Mouse (Mus musculus) splenic B cell, adult 2 months (primary cell): Measurements from ENCODE around the gene Slc26a8.

Experiments used
- DNase-seq: peaks from one replicate; pipeline ENCODE4 v3.0.0-alpha.2; 2011; ENCODE audit warnings: low read depth, low spot score
- H3K27me3 ChIP-seq: 2 replicates; pipeline ENCODE4 v1.6.1; 2012; ENCODE audit warnings: mild to moderate bottlenecking, low read length, moderate library complexity, mixed read lengths; ENCODE audit not compliant: control insufficient read depth, poor library complexity, insufficient read depth, severe bottlenecking
- H3K36me3 ChIP-seq: 2 replicates; pipeline ENCODE4 v1.6.1; 2012; ENCODE audit warnings: mild to moderate bottlenecking, low read length, moderate library complexity, mixed read lengths; ENCODE audit not compliant: control insufficient read depth, poor library complexity, insufficient read depth, severe bottlenecking

Gene Slc26a8

DNA sequence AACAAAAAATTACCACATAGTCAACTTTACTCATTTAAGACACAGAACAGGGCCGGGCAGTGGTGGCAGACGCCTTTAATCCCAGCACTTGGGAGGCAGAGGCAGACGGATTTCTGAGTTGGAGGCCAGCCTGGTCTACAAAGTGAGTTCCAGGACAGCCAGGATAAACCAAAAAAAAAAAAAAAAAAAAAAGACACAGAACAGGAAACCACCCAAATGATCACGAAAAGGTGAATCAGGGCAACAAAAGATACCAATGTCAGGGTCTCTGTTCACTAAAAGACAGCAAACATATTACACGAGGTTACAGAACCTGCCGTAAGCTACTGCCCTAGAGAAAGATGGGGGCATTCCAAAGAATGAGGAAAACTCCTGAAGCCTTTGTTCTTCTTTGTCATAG is 76.9 kb downstream of the Slc26a8 start:
- no peak for DNase-seq
- 0 out of 2 replicates have a peak, but pooled peaks cover 3% of the 10 kb centered on the region for H3K36me3 ChIP-seq
- no peaks in the 10 kb centered on the region for H3K27me3 ChIP-seq

DNA sequence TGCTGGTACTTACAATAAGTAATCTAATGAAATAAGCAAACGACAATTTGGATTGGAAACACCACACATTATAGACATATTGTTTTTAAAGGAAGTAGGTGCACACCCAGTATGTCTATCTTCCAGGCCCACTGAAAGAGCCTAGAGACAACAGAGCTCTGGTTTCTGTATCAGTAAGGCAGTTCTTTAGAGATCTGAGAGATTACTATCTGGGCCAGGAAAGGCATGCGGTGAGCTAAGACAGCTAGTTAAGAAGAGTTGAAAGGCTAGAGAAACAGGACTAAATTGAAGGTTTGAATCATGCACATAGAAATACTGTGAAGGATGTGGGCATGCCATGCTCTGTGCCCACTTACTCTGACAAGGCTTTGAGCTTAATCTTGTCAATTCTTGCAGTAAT is 77.4 kb downstream of the Slc26a8 start:
- DNase-seq: no peak
- H3K27me3 ChIP-seq: no peaks in the 10 kb centered on the region
- 0 out of 2 replicates have a peak, but pooled peaks cover 3% of the 10 kb centered on the region for H3K36me3 ChIP-seq

DNA sequence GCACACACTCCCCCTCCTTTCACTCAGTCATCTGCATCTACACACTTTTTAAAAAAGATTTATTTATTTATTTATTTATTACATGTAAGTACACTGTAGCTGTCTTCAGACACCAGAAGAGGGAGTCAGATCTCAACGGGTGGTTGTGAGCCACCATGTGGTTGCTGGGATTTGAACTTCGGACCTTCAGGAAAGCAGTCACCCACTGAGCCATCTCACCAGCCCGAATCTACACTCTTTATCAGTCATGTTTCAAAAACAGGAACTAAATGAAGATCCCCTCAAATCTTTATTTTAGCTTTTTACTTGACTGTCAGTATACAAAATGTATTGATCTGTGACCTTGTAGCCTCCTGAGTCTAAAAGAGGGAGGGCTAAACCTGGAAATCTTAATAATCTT is 80.5 kb downstream of the Slc26a8 start:
- DNase-seq: no peak
- no peaks in the 10 kb centered on the region for H3K27me3 ChIP-seq
- peaks cover 3% of the 10 kb centered on the region; the same call in 1 of the 2 replicates for H3K36me3 ChIP-seq

DNA sequence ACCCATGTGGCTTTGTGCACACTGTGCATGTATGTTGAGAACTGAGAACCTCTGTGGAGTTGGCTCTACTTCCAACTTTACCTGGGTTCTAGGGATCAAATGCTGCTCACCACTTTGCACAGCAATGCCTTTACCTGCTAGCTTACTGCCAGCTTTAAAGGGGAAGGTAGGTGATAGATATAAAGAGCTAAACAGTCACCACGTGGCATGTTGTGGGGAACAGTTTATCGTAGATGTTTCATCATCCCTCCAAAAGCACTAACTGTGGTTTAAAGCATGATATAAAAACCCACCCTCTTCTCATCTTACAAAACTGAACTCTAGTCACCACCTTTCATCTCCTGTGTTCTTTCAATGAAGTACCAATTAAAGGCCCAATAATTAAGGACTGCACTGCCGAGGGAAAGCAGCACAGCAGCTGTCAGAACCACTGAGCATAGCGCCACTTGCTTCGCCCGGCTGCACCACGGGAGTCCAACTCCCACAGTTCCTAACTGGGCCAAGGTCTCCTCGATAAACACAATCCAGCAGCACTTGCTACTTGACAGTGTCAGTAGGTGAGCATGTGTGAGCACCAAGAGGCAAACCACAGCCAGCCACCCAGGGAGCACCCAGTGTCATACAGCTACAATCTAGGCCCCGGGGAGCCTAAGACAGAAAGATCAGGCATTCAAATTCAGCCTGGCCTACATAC is 88.3 kb downstream of the Slc26a8 start:
- no peaks in the 10 kb centered on the region for H3K27me3 ChIP-seq
- H3K36me3 ChIP-seq: peaks cover 12% of the 10 kb centered on the region
- no peak for DNase-seq

DNA sequence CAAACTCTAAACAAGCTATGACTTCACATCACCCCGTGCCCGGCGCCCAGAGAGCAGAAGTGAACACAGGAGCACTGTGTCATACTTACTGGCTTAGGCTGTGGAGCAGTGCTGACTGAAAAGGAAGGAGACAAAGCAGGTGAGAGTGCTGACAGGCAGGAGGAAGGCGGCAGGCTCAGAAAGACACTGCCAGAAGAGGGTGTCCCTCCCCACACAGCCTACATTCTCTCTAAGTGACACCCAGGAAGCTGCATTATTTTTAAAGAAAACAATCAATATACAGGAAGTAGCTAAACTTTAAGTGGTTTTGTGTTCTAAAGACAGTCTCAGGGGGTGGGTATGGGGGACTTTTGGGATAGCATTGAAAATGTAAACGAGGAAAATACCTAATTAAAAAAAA is 89.3 kb downstream of the Slc26a8 start:
- H3K36me3 ChIP-seq: peaks cover 12% of the 10 kb centered on the region
- H3K27me3 ChIP-seq: no peaks in the 10 kb centered on the region
- no peak for DNase-seq

DNA sequence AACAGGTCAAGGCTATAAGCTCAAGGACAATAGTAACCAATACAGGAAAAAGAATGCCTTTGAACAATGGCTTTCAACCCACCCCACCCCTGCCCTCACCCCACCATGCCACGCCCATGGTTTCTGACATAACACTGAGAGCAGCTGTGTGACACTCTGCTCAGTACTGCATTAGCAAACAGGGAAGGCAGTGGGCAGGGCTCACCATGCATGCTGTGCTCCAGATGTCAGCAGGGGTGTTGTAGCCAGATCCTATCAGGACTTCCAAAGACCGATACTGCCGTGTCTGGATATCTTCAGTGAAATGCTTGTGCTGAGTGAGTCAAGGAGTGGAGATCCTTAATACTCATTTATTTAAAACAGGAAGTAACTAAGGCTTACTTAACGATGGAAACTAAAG is 96.1 kb downstream of the Slc26a8 start:
- Histone ChIP-seq H3K36me3 (peaks cover 2% of the 10 kb centered on the region), H3K27me3 (no peaks in the 10 kb centered on the region)
- DNase-seq: no peak

DNA sequence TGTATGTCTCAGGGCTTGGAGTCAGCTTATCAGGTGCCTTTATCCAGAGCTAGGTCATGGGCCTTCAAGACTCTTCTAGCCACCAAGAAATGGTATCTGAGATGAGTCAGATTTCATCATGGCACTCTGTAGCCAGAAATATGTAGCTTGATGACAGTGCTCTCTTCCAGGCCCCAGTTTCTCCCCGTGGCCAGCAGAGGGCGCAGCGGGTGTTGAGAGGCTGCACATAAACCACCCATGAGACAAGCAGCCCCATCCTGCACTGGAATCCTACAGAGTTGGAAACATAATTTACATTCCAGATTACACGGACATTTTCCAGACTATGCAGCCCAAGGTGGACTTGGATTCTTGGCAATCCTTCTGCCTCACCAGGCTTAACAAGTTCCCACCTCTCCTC is 97.0 kb downstream of the Slc26a8 start:
- peaks cover 2% of the 10 kb centered on the region for H3K36me3 ChIP-seq
- peak; percentile 76 for DNase-seq
- H3K27me3 ChIP-seq: no peaks in the 10 kb centered on the region

DNA sequence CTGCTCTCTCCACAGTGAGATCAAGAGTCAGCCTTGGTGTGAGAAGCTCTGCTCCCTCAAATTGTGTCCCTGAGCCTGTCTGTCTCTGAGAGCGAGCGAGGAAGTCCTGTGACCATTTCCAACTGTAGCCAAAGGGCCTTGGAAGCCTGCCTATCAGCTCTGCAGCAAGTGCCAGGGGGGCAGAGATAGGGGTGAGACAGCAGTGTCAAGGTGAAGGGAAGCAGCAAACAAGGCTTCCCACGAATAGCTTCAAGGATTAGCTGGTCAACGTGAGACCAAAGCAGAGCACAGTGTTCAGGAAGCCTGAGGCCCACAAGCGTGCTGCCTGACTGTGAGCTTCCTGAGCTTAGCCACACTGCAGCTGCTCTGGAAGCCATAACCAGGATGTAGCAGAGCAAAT is 98.6 kb downstream of the Slc26a8 start:
- Histone ChIP-seq H3K27me3 (no peaks in the 10 kb centered on the region), H3K36me3 (peaks cover 2% of the 10 kb centered on the region)
- no peak for DNase-seq

DNA sequence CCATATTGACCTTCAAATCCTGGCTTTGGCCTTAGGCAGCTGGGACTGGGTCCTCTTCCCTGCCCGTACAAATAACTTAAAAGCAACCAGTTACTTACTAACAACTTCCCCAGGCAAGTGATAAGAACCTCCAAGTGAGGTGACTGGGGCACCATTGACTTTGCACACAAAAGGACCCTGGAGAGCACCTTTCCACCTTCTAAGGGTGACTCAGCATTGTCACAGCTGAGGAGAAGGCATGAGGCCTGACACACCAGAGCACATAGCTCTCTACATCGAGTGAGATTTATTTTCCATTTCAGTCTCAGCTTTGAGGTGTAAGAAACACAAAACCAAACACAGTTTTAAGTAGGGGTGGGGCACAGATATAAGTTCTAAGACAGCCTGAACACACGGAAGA is 99.4 kb downstream of the Slc26a8 start:
- no peak for DNase-seq
- H3K27me3 ChIP-seq: no peaks in the 10 kb centered on the region

DNA sequence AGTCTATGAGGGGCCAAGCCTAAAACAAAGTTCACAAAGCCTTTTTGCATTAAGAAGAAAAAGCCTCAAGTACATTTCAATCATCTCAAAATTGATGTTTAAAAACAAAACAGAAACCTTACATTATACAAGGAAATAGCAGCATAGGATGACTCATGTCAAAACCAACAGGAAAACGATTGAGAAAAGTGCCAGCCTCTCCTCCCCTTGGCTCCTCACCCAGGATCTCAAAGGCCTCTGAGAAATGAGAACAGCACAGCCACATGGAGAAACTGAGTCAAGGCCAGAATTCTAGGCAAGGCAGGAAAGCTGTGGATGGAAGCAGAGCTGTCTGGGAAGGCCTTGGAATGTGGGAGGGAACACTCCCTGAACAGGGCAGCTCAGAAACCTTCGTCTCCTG is 101.4 kb downstream of the Slc26a8 start:
- H3K36me3 ChIP-seq: peaks cover 2% of the 10 kb centered on the region
- no peak for DNase-seq
- no peaks in the 10 kb centered on the region for H3K27me3 ChIP-seq

More for the DNA sequence above, 99.4 kb downstream of the Slc26a8 start:
- peaks cover 2% of the 10 kb centered on the region for H3K36me3 ChIP-seq
